Mouse (Mus musculus): ENCODE data around the gene Tnxb.

Gene Tnxb

DNA sequence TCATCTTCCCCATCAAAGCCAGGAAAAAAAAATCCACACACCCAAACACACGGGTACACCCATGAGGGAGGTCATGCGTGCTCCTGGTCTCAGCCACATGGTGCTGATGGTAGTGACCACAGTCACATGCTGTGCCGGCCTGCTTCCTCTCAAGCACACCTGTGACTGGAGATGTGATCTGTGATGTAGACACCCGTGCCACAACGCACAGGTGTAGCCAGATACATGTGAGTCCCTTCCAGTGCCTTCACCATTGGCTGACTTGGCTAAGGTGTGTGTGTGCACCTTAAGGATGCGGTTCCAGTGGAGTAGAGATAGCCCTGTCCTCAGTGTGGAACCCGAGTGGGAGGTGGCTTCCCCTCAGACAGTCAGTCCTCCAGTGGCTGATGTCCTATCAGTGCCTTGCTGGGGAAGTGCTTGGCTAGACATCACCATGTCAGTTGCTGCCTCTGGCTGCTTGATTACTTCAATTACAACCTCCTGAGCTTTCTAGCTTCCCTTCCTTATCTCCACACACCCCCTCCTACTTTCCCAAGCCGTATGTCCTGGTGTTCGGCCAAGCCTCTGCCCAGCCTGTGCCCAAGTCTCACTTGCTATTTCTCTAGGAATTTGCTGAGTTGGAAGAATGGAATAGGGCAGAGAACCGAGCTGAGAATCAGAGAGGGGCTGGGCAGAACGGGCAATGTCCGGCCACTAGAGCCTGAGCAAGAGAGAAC lies 11.0 kb upstream of the Tnxb start:
- no peak for DNase-seq (ENCODE audit: low spot score in 2 of 2)

- DNase-seq (ENCODE audit: low spot score in 2 of 2): no peak
These were observed 10.5 kb upstream of the Tnxb start for GRCm38 (mm10) chr17:34659897-34660214.

DNA sequence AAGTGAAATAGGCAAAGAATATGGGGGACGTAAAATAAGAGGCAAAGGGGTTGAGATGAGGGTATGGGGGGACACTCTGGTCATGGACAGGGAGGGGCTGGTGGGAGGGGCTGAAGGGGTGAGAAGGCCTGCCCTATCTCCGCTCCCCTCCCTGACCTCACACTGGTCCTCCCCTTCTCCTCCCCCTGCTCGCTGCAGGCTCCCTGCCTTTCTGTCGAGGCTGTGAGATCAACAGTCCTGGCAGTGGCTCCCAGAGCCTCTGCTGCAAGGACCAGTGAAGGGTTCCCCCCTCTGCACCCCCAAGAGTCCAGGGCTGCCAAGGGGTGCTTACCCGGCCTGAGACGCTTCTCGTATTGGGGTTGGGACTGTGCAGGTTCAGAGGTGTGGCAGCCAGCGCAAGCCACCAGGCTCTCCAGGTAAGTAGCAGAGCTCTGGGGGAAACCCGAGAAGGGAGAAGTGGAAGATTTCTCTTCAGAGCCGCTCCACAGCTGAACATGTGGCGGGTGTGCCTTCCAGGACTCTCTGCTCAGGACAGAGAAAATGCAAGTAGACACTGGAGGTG lies 10.0 kb upstream of the Tnxb start:
- DNase-seq (ENCODE audit: low spot score in 2 of 2): no peak

- peak in 1 of 2 experiments; percentile 35 for DNase-seq (ENCODE audit: low spot score in 2 of 2)
These were observed 9.2 kb upstream of the Tnxb start for GRCm38 (mm10) chr17:34661121-34661591.

- no peak for DNase-seq (ENCODE audit: low spot score in 2 of 2)
These were observed 7.9 kb upstream of the Tnxb start for GRCm38 (mm10) chr17:34662468-34662867.

DNA sequence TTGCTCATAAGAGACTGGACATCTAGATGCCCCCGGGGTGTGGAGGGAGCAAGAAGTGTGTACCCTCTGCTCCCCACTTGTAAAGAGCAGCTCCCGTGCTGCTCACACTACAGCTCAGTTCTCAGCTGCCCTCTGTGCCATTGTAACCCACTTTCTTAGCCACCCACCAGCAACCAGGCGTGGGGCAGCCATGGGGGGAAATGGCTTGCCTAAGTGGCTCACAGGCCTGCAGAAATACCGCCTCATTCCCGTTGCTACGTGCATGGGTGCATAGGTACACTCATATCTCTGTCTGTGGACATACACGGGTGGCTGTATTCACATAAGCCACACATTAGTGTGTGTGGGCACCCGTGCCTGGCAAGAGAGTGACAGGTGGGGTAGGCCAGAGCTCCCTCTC lies 7.4 kb upstream of the Tnxb start:
- DNase-seq (ENCODE audit: low spot score in 2 of 2): no peak

DNA sequence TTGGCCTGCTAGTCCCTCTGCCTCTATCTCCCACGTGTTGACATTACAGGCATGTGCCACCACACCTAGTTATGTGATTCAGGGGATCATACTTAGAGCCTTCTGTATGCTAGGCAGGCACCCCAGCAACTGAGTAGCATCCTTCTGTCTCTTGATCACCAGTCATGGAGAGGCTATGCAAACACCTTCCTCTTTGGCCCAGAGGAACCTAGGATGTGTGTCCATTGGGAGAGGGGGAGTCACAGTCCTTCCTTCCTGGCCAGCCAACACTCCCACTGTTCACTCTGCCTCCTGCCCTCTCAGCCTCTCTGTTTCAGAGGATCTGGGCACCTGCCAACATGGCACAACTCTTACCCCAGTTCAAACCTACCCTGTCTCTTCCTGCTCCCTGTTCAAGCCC lies 6.8 kb upstream of the Tnxb start:
- no peak for DNase-seq (ENCODE audit: low spot score in 2 of 2)

- DNase-seq (ENCODE audit: low spot score in 2 of 2): no peak
These were observed 5.9 kb upstream of the Tnxb start for GRCm38 (mm10) chr17:34664472-34664871.

DNA sequence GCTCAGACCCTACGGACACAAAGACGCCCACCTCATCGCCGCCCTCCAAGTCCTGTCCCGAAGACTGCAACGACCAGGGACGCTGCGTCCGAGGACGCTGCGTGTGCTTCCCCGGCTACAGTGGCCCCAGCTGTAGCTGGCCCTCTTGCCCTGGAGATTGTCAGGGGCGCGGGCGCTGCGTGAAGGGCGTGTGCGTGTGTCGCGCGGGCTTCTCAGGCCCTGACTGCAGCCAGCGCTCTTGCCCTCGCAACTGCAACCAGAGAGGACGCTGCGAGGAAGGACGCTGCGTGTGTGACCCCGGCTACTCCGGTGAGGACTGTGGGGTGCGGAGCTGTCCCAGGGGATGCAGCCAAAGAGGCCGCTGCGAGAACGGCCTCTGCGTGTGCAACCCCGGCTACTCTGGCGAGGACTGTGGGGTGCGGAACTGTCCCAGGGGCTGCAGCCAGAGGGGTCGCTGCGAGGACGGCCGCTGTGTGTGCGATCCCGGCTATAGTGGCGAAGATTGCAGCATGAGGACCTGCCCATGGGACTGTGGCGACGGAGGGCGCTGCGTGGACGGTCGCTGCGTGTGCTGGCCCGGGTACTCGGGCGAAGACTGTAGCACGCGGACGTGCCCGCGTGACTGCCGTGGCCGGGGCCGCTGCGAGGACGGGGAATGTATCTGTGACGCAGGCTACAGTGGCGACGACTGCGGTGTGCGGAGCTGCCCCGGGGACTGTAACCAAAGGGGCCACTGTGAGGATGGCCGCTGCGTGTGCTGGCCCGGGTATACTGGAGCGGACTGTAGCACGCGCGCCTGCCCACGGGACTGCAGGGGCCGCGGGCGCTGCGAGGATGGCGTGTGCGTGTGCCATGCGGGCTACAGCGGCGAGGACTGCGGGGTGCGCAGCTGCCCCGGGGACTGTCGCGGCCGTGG lies 1.1 kb downstream of the Tnxb start:
- DNase-seq (ENCODE audit: low spot score in 2 of 2): no peak

- no peak for DNase-seq (ENCODE audit: low spot score in 2 of 2)
These were observed 2.0 kb downstream of the Tnxb start for GRCm38 (mm10) chr17:34672246-34672792.

DNA sequence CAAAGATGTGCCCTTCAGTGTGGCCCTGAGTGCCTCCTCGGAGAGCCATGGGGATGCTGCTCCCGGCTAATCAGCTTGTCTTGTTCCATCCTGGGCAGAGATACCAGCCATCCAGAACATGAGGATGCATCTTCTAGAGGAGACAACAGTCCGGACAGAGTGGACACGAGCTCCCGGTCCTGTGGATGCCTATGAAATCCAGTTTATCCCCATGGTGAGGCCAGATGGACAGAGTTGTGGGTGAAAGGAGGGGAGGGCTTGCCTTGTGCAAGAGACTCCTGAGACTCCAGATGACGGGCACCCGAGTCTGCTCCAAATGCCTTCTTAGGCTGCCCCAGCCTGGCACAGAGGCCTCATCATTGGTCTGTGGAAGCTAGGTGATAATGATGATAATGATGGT lies 2.8 kb downstream of the Tnxb start:
- no peak for DNase-seq (ENCODE audit: low spot score in 2 of 2)

DNA sequence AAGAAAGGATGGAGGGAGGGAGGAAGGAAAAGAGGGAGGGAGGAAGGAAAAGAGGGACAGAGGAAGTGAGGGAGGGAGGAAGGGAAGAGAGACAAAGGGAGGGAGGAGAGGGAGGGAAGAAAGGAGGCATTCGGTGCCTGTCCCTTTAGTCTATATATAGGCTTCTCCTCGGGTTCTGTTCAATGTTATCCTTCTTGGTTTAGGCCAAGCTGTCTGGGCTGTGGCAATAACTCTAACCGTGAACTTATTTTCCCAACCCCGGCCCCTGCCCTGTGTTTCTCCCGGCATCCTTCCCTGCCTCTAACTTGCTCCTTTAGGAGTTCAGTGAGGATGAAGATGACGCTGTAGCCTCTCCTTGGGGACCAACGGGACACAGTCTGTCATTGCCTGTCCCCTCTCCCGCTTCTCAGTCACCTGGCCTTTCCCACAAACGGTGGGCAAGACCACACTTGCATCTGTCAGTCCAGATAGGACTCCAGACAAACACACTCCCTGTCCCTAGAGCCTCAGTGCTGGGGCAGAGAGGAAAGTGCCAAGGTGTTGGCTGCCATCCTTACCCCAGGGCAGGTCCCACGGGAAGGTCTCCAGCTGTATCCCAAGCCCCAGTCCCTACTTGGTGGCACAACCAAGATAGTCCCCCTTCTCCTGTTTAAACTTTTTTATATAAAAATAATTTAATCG lies 4.3 kb downstream of the Tnxb start:
- DNase-seq (ENCODE audit: low spot score in 2 of 2): no peak

- DNase-seq (ENCODE audit: low spot score in 2 of 2): no peak
These were observed 5.1 kb downstream of the Tnxb start for GRCm38 (mm10) chr17:34675205-34676092.

GRCm38 (mm10) chr17:34676093-34676460 lies 5.7 kb downstream of the Tnxb start:
- DNase-seq (ENCODE audit: low spot score in 2 of 2): no peak

GRCm38 (mm10) chr17:34676671-34677070 lies 6.3 kb downstream of the Tnxb start:
- DNase-seq (ENCODE audit: low spot score in 2 of 2): no peak

GRCm38 (mm10) chr17:34680191-34680590 lies 9.9 kb downstream of the Tnxb start:
- DNase-seq (ENCODE audit: low spot score in 2 of 2): no peak

DNA sequence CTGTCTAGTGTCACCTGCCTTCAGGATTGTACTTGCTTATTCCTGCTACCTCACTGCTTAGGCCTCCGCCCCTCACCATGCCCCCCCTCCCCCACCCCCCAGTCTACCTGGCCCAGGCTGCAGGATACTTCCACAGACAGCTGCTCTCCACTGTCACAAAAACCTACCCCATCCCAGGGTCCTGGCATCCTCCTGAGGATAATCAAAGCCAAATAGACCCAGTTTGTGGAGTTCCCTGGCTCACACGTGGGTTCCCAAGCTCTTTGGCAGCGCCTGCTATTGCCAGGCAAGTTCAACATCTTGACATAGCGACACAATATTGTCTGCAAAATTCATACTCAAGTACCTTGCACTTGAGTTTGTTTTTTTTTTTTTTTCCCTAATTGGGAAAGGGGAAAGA lies 10.3 kb downstream of the Tnxb start:
- DNase-seq (ENCODE audit: low spot score in 2 of 2): no peak

GRCm38 (mm10) chr17:34681132-34681571 lies 10.8 kb downstream of the Tnxb start:
- no peak for DNase-seq (ENCODE audit: low spot score in 2 of 2)

DNA sequence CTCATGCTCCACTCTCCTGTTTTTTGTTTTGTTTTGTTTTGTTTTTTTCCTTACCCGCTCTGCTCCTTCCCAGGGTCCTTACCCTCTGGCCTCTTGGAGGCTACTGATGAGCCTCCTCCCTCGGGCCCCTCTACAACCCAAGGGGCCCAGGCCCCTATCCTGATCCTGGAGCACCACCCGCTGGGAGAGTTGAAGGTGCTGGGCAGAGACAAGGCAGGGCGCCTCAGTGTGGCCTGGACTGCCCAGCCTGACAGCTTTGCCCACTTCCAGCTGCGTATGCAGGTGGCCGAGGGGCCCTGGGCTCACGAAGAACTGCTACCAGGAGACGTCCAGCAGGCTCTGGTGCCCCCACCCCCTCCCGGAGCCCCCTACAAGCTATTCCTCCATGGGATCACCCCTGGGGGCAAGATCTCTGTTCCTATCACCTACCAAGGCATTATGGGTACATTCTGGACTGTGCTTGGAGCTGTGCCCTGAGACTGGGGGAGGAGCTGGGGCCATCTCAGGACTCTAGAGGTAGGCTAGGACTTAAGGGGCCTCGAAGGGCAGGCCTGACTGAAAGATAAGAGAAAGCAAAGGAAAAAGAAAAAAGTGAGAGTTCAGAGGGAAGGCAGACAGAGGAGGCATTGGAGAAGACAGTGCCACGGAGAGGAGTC lies 11.7 kb downstream of the Tnxb start:
- DNase-seq (ENCODE audit: low spot score in 2 of 2): no peak

- DNase-seq (ENCODE audit: low spot score in 2 of 2): no peak
These were observed 12.8 kb downstream of the Tnxb start for GRCm38 (mm10) chr17:34683179-34683578.

All from urinary bladder, postnatal 36 days (tissue).